Mouse (Mus musculus) bone marrow, adult 2 months (tissue): ENCODE measurements around the gene A030003K21Rik. TPM values are rescaled to one million over a fixed set of nuclear protein-coding genes. Genes with fewer than 3 reads are reported as not detected.

Source experiments
- H3K27ac ChIP-seq: fragments of 200-500 bp; 2 replicates; pipeline ENCODE4 v1.5.1; 2012; ENCODE audit warnings: low read depth, mild to moderate bottlenecking, control low read depth, inconsistent platforms, low read length; ENCODE audit not compliant: control insufficient read depth, poor library complexity, insufficient read depth
- H3K4me1 ChIP-seq: fragments of 200-500 bp; 2 replicates; pipeline ENCODE4 v1.6.1; 2011; ENCODE audit warnings: low read length; ENCODE audit not compliant: control insufficient read depth, insufficient read depth
- H3K4me3 ChIP-seq: fragments of 200-500 bp; replicated peaks from 2 replicates; pipeline ENCODE3; 2011; ENCODE audit warnings: mild to moderate bottlenecking, low read depth, low read length, control low read depth; ENCODE audit not compliant: control insufficient read depth
- CTCF ChIP-seq: fragments of 200-500 bp; IDR thresholded peaks from 2 replicates; pipeline ENCODE4 v1.5.1; 2011; ENCODE audit warnings: low read length, control low read depth; ENCODE audit not compliant: control insufficient read depth, insufficient read depth
- POLR2A ChIP-seq: fragments of 200-500 bp; IDR thresholded peaks from 2 replicates; pipeline ENCODE4 v1.6.1; 2011; ENCODE audit warnings: low read depth, mild to moderate bottlenecking, control low read depth, low read length, borderline replicate concordance; ENCODE audit not compliant: control insufficient read depth
- WGBS: fragments of 180-500 bp; shearing (Covaris S2); methylation state at CpG from one replicate; pipeline ENCODE4 v1.1.7; 2018; 5-methylcytosine and 5-hydroxymethylcytosine counted together
- polyA plus RNA-seq: library from polyadenylated mRNA; stranded (reverse); fragments of >200 nt; gene quantifications from 2 replicates; pipeline ENCODE4 v1.2.4, GENCODE M21; 2011; ENCODE audit warnings: low replicate concordance; ENCODE audit not compliant: missing spikeins, insufficient read depth, insufficient read length

Gene A030003K21Rik
- polyA plus RNA-seq, 1 experiment, result not detected

GRCm38 (mm10) chr1:82893269-82893668, 49.9 kb downstream of the A030003K21Rik start:
- H3K4me3 ChIP-seq, result no peak overlapping the region
- WGBS, result 92% methylated on average over 7 of the region's 7 CpGs
- H3K27ac ChIP-seq, result no peak overlapping the region
- TF ChIP-seq CTCF, result no peak
- TF ChIP-seq POLR2A, result no peak
- no peaks in the 10 kb centered on the region for H3K4me1 ChIP-seq

Other genes starting within 250 kb of the A030003K21Rik start
- 62.4 and 62.8 TPM in 2 replicates for gene Mff, start 218.5 kb downstream of the A030003K21Rik start, polyA plus RNA-seq
- not detected in 2 replicates for gene Tm4sf20, start 174.9 kb downstream of the A030003K21Rik start, polyA plus RNA-seq
- not detected in 2 replicates for gene Gm47791, start 172.1 kb downstream of the A030003K21Rik start, polyA plus RNA-seq
- 14.5 and 15.6 TPM in 2 replicates for gene Agfg1, start 103.9 kb downstream of the A030003K21Rik start, polyA plus RNA-seq
- not detected in 2 replicates for gene A030005L19Rik, start 30.1 kb downstream of the A030003K21Rik start, polyA plus RNA-seq
- not detected in 2 replicates for gene A030014E15Rik, start 18.5 kb downstream of the A030003K21Rik start, polyA plus RNA-seq
- gene Gm6217, start 12.0 kb downstream of the A030003K21Rik start, polyA plus RNA-seq, result not detected in 2 replicates
- gene Gm7544, start 12.6 kb upstream of the A030003K21Rik start, polyA plus RNA-seq, result not detected in 2 replicates
- gene Gm47955, start 16.9 kb upstream of the A030003K21Rik start, polyA plus RNA-seq, result not detected in 2 replicates
- gene Gm47959, start 57.2 kb upstream of the A030003K21Rik start, polyA plus RNA-seq, result not detected in 2 replicates
- gene Slc19a3, start 95.1 kb upstream of the A030003K21Rik start, polyA plus RNA-seq, result not detected in 2 replicates
- not detected in 2 replicates for gene Krtap28-10, start 99.1 kb upstream of the A030003K21Rik start, polyA plus RNA-seq
- not detected in 2 replicates for gene Gm47969, start 101.5 kb upstream of the A030003K21Rik start, polyA plus RNA-seq
- not detected in 2 replicates for gene A030005K14Rik, start 116.0 kb upstream of the A030003K21Rik start, polyA plus RNA-seq
- gene Krtap28-13, start 117.5 kb upstream of the A030003K21Rik start, polyA plus RNA-seq, result not detected in 2 replicates
- gene Ccl20, start 173.4 kb upstream of the A030003K21Rik start, polyA plus RNA-seq, result not detected in 2 replicates
- not detected in 2 replicates for gene Daw1, start 216.4 kb upstream of the A030003K21Rik start, polyA plus RNA-seq